Mouse (Mus musculus) bone marrow macrophage, adult 2 months (primary cell): ENCODE measurements around the gene Errfi1.

Experiments
- CTCF ChIP-seq: IDR thresholded peaks from 2 replicates; pipeline ENCODE4 v1.5.1; 2012; ENCODE audit warnings: low read depth, mild to moderate bottlenecking, low read length, moderate library complexity
- POLR2A ChIP-seq: IDR thresholded peaks from 2 replicates; pipeline ENCODE4 v1.6.1; 2012; ENCODE audit warnings: mild to moderate bottlenecking, low read depth, low read length, borderline replicate concordance

DNA sequence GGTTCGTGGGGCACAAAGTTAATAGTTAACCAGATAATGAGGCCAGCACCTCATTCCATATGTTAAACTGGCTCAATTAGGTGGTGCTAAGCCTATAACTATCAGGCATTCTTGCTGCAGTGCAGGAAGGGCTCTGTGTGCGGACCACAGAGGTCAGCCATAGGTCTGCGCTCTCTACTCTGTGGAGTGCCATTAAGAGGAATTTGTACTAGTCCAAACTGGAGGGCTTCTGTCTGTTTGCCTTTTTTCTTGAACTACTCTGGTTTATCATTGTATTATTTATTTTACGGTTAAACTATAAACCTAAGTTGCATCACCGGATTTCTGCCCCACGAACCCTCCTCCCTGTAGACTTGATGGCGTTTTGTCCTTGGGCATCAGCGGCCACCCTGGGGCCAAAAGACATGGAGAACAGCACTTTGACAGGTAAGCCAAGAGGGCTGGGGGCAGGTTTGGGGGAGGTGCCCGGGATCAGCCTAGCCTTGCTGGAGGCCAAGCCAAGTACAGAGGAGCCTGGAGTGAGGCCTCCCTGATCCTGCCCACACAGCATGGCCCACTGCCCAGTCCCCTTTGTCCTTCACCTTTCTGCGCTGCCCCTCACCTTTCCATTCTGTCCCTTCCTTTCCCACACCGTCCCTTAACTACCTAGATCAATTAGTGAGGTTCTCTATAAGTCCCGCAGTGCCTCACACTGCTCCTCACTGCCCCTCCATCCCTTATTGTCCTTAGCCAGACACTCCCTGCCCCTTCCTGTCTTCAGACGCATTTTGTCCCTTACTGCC, at the start of gene Errfi1:
- TF ChIP-seq POLR2A, result no peak
- TF ChIP-seq CTCF, result no peak
